Mouse (Mus musculus): ENCODE data around the gene Cd82. TPM values are rescaled to one million over a fixed set of nuclear protein-coding genes. Genes with fewer than 3 reads are reported as not detected.

Gene Cd82
- polyA plus RNA-seq, 1 experiment = 42.7 TPM

DNA sequence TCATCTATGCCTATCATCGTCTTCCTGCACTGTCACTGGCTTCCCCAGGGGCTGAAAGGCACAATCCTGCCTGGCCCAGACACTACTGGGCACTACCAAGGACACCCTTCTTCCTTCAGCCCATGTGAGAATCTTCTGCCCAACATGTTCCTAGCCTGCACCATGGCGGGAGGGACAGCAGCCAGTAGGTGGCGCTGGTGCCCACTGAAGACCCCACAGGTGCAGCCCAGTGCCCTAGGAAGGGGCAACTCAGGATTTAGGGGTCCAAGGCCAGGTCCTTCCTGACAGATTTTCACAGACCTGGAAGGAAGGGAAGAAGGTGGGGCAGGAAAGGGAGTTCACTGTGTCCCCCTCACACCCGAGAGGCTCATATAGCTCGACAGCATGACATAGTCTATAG, 47.7 kb downstream of the Cd82 start:
- TF ChIP-seq TAL1 (IDR thresholded peaks at IDR 0.05; ENCODE audit: low read length) (no peak), GATA1 (IDR thresholded peaks at IDR 0.05; ENCODE audit: low read length) (no peak)
- Histone ChIP-seq H3K36me3 (ENCODE audit: control insufficient read depth) (peaks cover 33% of the 10 kb centered on the region), H3K4me1 (ENCODE audit: control insufficient read depth) (peaks cover 28% of the 10 kb centered on the region), H3K9me3 (ENCODE audit: control insufficient read depth, low read length) (no peaks in the 10 kb centered on the region), H3K27me3 (ENCODE audit: control insufficient read depth) (peaks cover 2% of the 10 kb centered on the region; the same call in 1 of the 2 replicates), H3K4me3 (replicated peaks) (no peak overlapping the region)

DNA sequence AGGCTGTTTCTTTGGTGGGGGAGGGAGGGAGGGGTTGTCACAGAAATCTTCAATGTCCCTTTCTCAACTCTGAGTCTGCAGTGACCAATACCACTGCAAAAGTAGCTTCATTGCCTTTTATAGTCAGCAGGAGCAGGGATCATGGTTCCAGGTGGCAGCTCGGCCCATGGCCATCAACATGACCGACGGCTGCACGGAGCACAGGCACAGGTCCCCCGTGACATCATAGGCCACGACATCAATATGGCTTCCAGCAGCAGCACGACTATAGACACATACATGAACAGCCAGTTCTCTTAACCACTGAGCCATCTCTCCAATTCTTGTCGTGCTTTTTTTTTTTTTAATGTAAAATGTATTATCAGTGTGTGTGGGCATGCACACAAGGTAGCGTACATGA, 48.8 kb downstream of the Cd82 start:
- Histone ChIP-seq H3K4me3 (replicated peaks) (no peak overlapping the region), H3K4me1 (ENCODE audit: control insufficient read depth) (peaks cover 21% of the 10 kb centered on the region), H3K9me3 (ENCODE audit: control insufficient read depth, low read length) (no peaks in the 10 kb centered on the region), H3K36me3 (ENCODE audit: control insufficient read depth) (peaks cover 21% of the 10 kb centered on the region), H3K27me3 (ENCODE audit: control insufficient read depth) (peaks cover 2% of the 10 kb centered on the region; the same call in 1 of the 2 replicates)
- TF ChIP-seq GATA1 (IDR thresholded peaks at IDR 0.05; ENCODE audit: low read length) (no peak), TAL1 (IDR thresholded peaks at IDR 0.05; ENCODE audit: low read length) (no peak)

DNA sequence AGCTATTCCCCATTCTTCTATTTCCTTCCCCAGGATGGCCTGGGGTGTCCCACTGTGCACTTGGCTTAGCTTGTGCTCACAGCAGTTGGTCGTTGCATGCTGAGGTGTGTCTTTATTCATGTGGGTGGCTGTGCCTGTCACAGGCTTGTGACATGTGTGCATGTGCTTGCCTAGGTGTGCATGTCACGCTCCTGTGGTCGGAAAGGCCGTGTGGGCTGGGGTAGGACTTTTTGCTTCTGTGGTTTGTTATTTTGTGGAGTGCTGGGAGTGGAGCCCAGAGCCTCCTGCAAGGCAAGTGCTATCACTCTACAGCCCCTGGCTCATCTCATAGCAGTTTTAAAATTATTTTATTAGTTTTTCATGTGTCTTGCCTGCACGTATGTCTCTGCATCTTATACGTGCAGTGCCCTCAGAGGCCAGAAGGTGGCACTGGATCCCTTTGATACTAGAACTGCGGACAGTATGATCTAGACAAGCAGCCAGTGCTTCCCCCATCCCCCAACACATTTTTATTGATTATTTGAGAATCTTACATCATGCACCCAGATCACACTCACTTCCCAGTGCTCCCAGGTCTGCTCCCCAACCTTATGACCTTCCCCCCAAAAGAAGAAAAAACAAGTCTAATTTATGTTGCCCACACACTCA, 49.4 kb downstream of the Cd82 start:
- no peak overlapping the region for H3K4me3 ChIP-seq (replicated peaks)
- peaks cover 15% of the 10 kb centered on the region for H3K4me1 ChIP-seq (ENCODE audit: control insufficient read depth)
- H3K9me3 ChIP-seq (ENCODE audit: control insufficient read depth, low read length) = no peaks in the 10 kb centered on the region
- no peak for TF ChIP-seq GATA1 (IDR thresholded peaks at IDR 0.05; ENCODE audit: low read length)
- no peak for TF ChIP-seq TAL1 (IDR thresholded peaks at IDR 0.05; ENCODE audit: low read length)
- peaks cover 15% of the 10 kb centered on the region for H3K36me3 ChIP-seq (ENCODE audit: control insufficient read depth)
- H3K27me3 ChIP-seq (ENCODE audit: control insufficient read depth) = peaks cover 2% of the 10 kb centered on the region; the same call in 1 of the 2 replicates

DNA sequence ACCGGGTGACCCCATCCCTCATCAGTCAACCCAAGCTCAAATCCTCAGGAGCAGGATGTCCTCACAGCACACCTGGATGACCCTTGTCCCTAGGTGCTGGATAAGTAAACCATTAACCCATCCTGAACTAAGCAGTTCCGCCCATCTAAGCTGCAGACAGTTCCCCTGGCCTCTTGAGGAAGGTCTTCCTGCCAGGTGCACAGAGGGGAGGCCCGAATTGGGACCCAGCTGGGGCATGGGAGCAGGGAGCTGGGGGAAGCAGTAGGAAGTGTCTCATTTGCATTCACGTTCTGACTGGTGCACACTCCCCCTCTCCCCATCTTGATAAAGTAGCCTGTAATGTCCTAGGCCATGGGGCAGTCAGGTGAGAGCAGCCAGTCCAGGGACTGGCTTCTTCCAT, 50.8 kb downstream of the Cd82 start:
- H3K27me3 ChIP-seq (ENCODE audit: control insufficient read depth) = peaks cover 2% of the 10 kb centered on the region; the same call in 1 of the 2 replicates
- H3K9me3 ChIP-seq (ENCODE audit: control insufficient read depth, low read length) = no peaks in the 10 kb centered on the region
- H3K4me1 ChIP-seq (ENCODE audit: control insufficient read depth) = peaks cover 8% of the 10 kb centered on the region
- peaks cover 2% of the 10 kb centered on the region; the same call in 1 of the 2 replicates for H3K36me3 ChIP-seq (ENCODE audit: control insufficient read depth)
- no peak overlapping the region for H3K4me3 ChIP-seq (replicated peaks)
- TF ChIP-seq TAL1 (IDR thresholded peaks at IDR 0.05; ENCODE audit: low read length) (no peak), GATA1 (IDR thresholded peaks at IDR 0.05; ENCODE audit: low read length) (no peak)

DNA sequence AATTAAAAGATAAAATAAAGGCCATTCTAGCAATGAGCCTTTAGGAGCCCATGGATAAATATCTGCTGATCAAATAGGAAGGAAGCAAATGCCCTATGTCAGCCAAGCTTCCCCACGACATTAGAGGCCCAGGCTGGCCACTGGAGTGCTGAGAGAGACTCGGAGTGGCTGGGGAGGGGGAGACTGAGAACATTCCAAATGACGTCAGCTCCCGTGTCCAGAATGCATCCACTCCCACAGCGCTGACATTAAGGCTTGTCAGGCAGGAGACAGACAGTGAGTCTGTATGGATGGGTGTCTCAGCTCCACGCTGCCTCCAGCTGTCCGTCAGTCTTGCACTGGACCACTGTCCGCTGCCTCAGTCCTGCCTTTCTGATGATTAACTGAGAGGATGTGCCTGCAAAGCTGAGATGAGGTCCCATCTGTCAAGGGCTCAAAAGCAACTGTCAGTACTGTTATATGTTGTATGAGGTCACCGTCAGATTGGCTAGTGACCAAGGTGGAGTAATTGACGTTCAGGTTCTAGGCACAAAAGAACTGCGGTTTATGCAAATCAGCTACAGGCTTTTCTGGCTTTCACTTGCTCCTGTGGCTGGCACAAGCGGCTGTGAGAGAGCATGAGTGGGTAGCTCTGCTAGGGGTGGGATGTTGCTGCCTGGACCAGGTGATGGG, 51.9 kb downstream of the Cd82 start:
- peaks cover 2% of the 10 kb centered on the region; the same call in 1 of the 2 replicates for H3K4me1 ChIP-seq (ENCODE audit: control insufficient read depth)

DNA sequence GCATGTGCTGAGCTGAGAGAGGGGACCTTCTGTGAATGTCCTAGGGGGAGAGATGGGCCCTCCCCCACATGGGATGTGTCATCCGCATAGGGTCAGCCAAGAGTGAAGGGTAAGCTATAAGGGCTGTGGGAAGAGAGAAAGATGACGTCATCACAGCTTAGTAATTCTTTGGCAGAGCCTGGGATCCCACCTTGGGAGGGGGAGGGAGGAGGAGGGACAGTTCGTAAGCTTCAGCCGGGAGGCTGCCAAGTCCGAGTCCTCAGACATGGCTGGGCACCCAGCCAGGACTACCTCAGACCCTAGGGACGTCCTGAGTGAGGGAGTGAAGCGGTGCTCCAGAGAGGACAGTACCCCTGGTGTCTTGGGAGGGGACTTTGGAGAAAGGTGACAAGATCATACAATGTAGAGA, 57.9 kb downstream of the Cd82 start:
- H3K4me1 ChIP-seq (ENCODE audit: control insufficient read depth) = no peaks in the 10 kb centered on the region

More for the DNA sequence above, 51.9 kb downstream of the Cd82 start:
- no peaks in the 10 kb centered on the region for H3K9me3 ChIP-seq (ENCODE audit: control insufficient read depth, low read length)
- H3K36me3 ChIP-seq (ENCODE audit: control insufficient read depth) = no peaks in the 10 kb centered on the region
- no peak overlapping the region for H3K4me3 ChIP-seq (replicated peaks)
- TF ChIP-seq GATA1 (IDR thresholded peaks at IDR 0.05; ENCODE audit: low read length) (no peak), TAL1 (IDR thresholded peaks at IDR 0.05; ENCODE audit: low read length) (no peak)
- peaks cover 2% of the 10 kb centered on the region; the same call in 1 of the 2 replicates for H3K27me3 ChIP-seq (ENCODE audit: control insufficient read depth)

DNA sequence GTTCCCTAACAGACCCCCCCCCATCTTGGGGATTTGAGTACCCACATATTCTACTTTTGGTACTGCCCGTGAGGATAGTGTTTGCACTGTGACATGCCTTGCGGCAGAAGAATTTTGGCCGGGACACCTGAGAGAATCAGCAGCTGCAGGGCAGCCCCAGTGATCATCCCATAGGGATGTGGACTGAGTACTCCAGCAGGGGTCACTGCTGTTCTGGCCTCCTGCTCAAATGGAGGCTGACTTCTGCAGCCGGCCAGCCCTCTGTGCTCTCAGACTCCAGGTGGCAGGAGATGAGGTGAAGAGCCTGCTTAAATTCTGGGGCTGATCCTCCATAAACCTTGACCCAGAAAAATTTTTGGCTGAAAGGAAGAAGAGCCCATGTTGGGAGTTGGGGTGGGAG, 58.8 kb downstream of the Cd82 start:
- Histone ChIP-seq H3K4me3 (replicated peaks) (no peak overlapping the region), H3K36me3 (ENCODE audit: control insufficient read depth) (no peaks in the 10 kb centered on the region), H3K9me3 (ENCODE audit: control insufficient read depth, low read length) (no peaks in the 10 kb centered on the region; the same call in 1 of the 2 replicates), H3K27me3 (ENCODE audit: control insufficient read depth) (no peaks in the 10 kb centered on the region), H3K4me1 (ENCODE audit: control insufficient read depth) (no peaks in the 10 kb centered on the region)
- TF ChIP-seq TAL1 (IDR thresholded peaks at IDR 0.05; ENCODE audit: low read length) (no peak), GATA1 (IDR thresholded peaks at IDR 0.05; ENCODE audit: low read length) (no peak)

More for the DNA sequence above, 57.9 kb downstream of the Cd82 start:
- Histone ChIP-seq H3K36me3 (ENCODE audit: control insufficient read depth) (no peaks in the 10 kb centered on the region), H3K27me3 (ENCODE audit: control insufficient read depth) (no peaks in the 10 kb centered on the region), H3K4me3 (replicated peaks) (no peak overlapping the region), H3K9me3 (ENCODE audit: control insufficient read depth, low read length) (no peaks in the 10 kb centered on the region)
- TF ChIP-seq TAL1 (IDR thresholded peaks at IDR 0.05; ENCODE audit: low read length) = no peak
- TF ChIP-seq GATA1 (IDR thresholded peaks at IDR 0.05; ENCODE audit: low read length) = no peak

DNA sequence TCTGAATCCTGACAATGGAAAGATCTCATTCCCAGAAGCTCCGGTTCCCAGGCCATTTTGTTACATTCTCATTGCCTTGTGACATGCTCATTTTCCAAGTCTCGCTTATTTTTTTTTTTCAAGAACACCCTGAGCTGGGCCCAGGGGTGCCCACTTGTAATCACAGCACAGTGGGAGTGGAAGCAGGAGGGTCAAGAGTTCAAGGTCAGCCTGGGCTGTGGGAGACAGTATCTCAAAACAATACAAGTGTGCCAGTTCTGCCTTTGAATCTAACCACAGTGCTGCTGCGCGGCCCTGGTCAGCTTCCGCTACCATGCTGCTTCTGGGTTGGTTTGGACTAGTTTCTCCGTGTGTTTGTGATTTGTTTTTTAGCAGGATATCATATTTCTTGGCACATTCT, 59.7 kb downstream of the Cd82 start:
- Histone ChIP-seq H3K36me3 (ENCODE audit: control insufficient read depth) (no peaks in the 10 kb centered on the region), H3K27me3 (ENCODE audit: control insufficient read depth) (no peaks in the 10 kb centered on the region), H3K9me3 (ENCODE audit: control insufficient read depth, low read length) (no peaks in the 10 kb centered on the region; the same call in 1 of the 2 replicates), H3K4me3 (replicated peaks) (no peak overlapping the region), H3K4me1 (ENCODE audit: control insufficient read depth) (no peaks in the 10 kb centered on the region)
- TF ChIP-seq TAL1 (IDR thresholded peaks at IDR 0.05; ENCODE audit: low read length) (no peak), GATA1 (IDR thresholded peaks at IDR 0.05; ENCODE audit: low read length) (no peak)

DNA sequence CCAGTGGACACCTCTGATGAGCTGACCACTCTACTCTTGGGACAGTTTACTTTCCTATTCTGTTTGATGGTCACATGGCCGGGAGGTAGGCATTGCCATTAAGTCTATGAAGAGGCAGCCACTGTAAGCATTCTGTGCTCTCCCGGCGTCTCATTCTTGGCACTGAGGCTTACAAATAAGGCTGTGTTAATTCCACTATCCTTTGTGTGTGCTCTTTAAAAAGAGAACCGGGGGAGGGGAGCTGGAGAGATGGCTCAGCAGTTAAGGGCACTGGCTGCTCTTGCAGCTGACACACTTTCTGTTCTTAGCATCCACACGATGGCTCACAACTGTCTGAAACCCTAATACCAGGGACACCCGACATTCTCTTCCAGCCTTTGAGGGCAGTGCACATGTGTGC, 71.7 kb downstream of the Cd82 start:
- H3K27me3 ChIP-seq (ENCODE audit: control insufficient read depth) = peaks cover 3% of the 10 kb centered on the region
- H3K36me3 ChIP-seq (ENCODE audit: control insufficient read depth) = no peaks in the 10 kb centered on the region
- no peak for TF ChIP-seq GATA1 (IDR thresholded peaks at IDR 0.05; ENCODE audit: low read length)
- no peak for TF ChIP-seq TAL1 (IDR thresholded peaks at IDR 0.05; ENCODE audit: low read length)
- no peak overlapping the region for H3K4me3 ChIP-seq (replicated peaks)
- H3K9me3 ChIP-seq (ENCODE audit: control insufficient read depth, low read length) = no peaks in the 10 kb centered on the region
- H3K4me1 ChIP-seq (ENCODE audit: control insufficient read depth) = no peaks in the 10 kb centered on the region
